Mouse (Mus musculus) naive thymus-derived CD4-positive, alpha-beta T cell, adult 2 months (primary cell): ENCODE data around the gene Fnip2.
"Not testable (repeated sequence)": the region's sequence is repeated elsewhere in the genome, so short reads cannot be mapped to it uniquely, and the experiment has no call there.

ENCODE experiments used
- DNase-seq: peaks from one replicate; pipeline ENCODE4 v3.0.0-alpha.2; 2011; ENCODE audit warnings: low read depth

Gene Fnip2

DNA sequence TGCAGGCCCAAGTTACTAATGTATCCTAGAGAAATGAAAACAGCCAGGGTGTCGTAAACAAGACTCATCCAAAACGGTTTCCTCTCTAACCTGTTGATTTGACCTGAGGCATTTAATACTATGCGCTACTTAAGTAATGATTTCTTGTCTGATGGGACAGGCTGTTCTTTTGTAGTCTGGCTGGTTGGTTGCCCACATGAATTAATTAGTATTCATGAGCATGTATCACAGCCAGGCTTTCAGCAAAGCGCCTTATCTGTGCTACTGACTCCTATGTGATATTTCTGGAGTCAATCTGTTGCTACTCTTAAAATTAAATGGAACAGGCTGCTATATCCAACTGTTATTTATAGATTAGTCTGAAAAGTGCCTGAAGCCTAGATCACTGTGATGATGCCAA, 92.7 kb downstream of the Fnip2 start:
- DNase-seq, result no peak

DNA sequence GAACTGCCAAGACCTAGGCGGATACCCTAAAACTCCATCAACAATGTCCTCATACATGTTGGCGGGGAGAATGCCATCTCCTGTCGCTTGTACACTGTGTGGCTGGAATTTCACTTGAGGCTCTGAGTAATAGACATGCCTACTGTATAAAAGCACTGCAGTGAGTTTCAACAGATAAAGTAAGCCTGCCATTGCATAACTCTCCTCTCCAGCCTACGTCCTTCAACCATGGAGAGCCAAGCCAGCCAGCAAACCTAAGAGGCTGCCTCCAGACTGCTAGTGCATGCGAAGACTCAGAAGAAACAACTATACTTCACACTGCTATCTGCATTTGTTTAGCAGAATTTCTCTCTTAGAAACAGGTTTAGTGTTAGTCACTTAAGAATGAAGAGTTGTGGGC, 95.2 kb downstream of the Fnip2 start:
- no peak for DNase-seq

DNA sequence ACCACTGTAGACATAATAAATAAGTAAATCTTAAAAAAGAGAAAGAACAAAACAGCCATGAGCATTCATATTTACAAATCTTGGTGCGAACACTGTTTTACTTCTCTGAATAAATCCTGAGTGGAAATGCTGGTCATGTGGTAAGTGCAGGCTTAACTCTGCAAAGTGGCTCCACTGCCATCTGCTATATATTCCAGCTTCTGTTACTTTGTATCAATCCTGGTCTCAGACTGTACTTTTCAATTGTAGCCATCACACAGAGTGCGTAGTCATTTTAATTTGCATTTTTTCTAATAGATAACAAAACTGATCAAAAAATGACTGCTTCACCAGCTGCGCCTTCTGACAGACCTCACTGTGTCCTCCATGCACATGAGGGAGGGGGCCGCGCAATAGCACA, 98.2 kb downstream of the Fnip2 start:
- no peak for DNase-seq

DNA sequence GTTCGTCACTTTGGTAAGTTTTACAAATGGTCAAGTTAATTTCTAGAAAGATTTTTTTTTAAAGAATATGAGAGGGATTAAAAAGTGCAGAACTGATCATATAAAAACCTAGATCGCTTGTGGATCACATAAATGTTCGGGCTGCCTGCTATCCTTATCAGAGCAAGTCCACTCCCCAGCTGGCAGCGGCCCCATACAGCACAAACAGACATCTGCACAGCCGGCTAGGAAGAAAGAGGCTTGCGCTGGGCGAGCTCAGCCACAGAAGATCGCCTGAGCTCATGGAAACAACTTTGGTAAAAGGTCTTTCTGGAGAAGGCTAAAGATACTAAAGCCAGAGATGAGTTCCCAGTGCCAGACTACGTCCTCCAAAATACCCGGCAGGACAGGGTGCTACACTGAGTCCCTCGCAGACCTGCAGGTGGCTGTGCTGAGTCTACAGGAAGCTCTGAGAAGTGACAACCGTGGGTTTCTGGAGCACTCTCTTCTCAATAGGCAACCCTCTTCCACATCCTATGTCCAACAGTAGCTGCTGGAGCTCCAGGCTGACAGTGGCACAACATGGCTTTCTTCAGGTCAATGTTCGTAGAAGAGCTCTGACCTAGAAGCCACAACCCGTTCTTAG, 108.8 kb downstream of the Fnip2 start:
- DNase-seq, result no peak

DNA sequence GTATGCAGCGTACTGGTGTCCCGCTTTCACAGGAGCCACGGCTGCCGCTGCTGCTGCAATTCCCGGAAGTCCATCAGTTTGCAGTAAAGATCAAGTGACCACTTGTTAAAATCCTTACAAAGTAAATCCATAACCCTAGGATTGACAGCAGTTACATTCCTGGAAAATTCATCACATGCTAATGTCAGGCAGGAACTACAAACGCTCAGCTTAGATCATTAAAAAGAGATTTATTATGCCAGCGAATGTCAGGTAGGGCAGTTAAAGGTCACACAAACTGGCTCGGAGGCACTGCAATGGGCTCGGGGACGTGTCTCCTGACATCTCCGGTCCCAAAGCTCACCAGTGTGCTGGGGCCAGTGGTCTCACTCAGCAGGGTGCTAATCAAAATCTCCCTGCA, 111.8 kb downstream of the Fnip2 start:
- no peak for DNase-seq

DNA sequence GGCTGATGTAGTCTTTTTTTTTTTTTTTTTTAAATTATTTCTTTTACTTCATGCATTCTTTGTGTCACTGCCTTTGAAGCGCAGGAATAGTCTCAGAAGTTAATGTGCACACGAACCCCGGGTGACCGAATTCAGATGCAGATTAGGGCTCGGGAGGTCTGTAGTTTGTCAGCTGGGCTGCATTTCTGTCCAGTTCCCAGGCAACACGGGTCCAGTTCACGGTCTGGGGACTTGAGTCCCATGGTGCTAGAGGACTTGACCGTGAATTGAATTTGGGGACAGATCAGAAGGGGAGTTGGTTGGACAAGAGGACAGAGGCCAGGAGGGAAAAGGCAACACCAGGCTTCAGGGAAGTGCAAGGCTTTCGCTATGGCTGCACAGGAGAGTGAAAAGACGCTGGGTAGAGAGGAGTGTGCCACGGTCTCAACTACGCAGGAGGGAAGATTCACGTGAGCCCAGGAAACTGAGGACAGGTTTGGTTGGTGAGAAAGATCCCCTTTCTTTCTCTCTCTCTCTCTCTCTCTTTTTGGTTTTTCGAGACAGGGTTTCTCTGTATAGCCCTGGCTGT, 114.8 kb downstream of the Fnip2 start:
- DNase-seq, result no peak

DNA sequence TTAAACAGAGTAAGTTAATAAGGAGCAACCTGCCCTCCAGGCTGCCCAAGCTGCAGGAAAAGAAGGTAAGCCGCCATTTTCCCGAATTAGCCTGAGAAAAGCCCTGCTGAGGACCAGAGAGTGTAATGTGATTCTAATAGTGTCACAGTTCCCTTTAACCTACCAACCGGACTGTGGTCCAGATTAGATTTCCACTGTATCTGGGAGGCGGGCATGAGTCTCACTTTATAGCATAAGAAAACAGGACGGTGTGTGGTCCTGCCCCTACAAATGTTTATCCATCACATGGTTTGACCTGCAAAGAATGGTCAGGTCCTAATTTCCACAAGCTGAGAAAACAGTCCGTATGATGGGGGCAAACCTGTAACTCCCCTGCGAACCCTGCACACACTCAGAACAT, 118.2 kb downstream of the Fnip2 start:
- DNase-seq, result no peak

DNA sequence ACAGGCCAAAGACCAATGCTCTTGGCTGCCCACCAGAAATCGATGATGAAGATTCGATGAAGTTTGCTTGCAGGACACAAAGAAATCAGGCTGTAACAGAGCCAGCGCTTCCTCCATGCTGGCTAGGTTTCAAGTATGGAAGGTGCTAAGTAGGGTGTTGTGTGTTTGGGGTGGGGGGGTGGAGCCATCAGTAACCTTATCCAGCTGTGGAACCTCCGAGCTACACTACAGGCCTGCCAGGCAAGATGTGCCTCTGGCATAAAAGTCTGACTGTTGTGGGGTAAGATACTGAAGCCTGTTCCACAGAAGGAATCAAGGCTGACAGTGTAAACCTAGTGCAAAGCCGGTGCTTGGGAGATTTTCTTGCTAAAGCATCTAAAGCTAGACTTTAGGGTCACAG, 119.2 kb downstream of the Fnip2 start:
- DNase-seq, result no peak

DNA sequence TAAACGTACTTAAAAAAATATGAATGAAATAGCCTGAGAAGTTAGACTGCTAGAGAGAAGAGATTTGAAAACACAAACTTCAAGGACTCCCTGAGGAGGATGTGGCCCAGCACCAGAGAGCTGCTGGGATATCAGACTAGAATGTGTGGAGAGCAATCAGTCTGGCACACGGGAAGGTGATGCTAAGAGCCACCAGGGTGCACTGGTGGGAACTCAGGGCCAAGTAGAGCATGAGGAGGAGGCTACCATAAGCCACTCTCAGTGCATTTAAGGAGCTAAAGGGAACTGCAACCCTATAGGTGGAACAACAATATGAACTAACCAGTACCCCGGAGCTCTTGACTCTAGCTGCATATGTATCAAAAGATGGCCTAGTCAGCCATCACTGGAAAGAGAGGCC, 120.9 kb downstream of the Fnip2 start:
- not testable (repeated sequence) for DNase-seq

DNA sequence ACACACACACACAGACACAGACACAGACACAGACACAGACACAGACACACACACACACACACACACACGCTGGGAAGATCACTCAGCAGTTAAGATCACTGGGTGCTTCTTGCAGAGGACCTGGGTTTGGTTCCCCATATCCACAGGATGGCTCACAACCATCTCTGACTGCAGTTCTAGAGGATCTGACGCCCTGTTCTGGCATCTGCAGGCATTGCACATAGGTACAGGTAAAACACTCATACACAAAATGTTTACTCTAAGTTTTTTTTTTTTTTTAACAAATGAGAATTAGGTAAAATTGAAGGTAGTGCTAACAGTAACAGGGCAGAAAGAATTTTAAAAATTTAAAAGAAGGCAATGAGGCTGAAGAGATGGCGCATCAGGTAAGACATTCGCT, 121.5 kb downstream of the Fnip2 start:
- DNase-seq, result no peak

DNA sequence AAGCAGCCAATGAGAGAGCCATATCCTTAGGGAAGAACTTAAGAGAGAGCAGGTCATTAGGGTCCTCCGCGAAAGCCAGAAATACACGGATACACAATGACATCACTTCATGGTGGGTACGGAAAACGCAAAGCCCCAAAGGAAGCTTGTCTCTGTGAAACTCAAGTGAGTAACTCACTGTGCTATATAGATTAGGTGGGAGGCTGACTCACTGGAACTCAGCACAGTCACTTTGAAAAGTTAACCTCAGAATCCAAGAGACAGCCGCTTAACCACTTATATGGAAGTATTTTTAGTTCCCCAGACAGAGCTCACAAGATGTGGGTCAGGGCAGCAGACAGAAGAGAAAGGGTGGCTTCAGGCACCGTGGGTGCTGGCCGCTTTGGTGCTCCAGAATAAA, 122.6 kb downstream of the Fnip2 start:
- no peak for DNase-seq

DNA sequence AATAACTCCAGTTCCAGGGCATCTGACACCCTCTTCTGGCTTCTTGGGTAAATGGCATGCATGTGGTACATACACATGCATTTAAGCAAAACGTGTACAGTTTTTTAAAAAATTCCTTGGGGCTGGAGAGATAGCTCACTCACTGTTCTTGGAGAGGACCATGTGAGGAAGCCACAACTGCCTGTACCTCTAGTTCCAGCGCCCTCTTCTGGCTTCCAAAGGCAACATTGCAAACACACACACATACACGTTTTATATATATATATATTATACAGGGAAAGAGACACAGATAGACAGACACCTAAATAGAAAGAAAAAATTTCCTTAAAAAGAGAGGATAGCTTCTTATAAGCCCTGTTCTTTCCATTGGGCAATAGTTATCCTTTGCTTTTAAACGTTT, 123.7 kb downstream of the Fnip2 start:
- no peak for DNase-seq

DNA sequence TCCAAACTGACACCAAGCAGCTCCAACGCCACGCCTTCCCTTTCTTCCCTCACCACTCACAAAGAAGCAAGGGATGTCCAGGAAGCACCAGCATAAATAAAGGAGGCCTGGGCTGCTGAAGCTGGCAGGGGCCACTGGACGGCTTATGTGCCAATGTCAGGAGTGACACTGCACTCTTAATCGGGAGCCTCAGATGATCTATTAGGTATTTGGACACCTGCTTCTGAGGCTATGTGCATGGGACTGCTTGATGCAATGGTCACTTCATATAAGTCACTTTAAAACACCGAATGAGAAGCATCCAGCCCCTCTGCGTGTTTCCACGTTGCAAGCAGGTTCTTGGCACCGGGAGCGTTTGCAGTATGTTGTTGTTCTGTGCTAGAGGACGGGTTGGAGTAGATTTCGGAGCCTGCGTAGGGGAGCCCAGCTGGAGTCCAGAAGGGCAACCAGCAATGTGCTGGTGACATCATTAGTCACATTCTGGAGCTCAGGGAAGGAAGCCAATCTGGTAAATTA, 126.6 kb downstream of the Fnip2 start:
- DNase-seq, result no peak

DNA sequence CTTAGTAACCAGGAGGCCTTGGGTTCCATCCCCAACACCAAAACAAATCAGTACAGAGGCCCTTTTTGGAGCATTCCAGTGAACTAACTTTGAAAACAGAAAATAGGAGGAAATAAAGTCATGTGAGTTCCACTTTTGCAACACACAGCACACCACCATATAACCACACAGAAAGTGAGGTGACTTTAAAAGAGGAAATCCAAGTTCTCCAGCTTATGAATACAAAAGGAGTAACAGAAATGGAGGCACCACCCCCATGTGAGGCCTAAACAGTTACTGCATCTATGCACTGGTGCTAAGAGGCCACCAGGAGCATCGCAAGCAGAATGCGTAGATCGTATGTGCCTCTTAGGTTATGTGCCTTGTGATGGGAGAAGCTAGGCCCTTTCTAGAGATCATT, 129.3 kb downstream of the Fnip2 start:
- DNase-seq, result no peak

DNA sequence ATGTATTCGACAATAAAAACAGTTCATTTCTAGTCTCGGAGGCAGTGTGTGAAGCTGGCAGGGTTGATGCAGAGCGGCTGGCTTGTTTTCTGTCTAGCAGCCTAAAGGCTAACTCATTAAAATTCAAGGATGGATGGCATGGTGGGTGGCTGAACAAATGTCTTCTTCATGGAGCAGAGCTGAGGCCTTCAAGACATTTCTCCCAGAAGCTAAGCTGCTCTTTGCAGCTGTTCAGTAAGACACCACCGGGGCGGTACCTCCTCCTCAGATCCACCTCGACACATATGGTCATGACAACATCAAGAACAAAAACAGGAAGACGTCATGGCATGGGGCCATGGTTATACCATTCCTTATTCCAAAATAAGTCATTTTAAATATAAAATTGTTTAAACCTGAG, 131.4 kb downstream of the Fnip2 start:
- no peak for DNase-seq

DNA sequence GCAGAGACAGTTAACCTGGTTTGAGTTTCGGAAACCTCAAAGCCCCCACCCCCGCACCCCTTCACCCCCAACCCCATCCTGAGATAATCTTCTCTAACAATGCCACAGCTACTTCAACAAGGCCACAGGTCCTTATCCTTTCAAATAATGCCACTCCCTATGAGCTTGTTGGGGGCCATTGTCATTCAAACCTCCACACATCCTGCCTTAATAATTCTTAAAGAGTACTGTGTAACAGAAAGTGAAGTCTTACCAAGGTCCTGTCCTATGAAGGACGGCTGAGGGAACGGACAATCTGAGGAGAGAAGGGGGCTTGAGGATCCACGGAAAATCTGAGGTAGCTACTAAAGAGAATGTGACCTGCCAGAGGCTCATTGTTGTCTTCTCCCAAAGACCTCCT, 132.6 kb downstream of the Fnip2 start:
- DNase-seq, result no peak

DNA sequence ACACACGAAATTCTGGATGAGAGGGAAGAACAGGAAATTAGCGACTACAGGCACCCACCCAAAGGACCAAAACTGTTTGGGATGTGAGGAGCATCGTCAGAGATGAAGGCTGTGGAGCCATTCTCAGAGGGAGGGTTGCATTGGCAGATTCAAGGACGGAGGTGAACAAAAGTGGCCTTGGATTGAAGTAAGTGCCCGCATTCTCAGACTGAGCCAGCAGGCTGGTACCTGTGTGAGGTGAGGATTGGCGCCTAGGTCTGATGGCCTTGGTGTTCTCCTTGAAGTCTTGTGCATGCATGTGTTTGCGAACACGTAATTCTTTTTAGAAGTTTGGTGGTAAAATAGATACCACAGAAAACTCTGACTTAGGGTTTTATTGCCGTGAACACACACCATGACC, 133.2 kb downstream of the Fnip2 start:
- no peak for DNase-seq

DNA sequence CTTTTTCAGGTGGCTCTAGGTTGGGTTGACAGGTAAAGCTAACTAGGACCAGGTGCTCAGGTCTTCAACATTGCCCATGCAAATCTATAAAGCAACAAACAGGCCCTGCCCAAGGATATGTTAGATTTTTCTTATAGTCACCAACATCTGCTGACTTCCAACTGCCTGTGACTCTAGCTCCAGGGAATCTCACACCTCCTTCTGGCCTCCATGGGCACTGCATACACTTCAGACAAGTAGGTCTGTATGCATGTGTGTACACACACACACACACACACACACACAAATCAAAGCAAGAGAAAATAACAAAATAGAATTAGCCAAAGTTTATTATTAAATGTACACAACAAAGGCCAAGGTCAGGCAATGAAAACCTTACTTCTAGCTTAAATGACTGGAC, 134.0 kb downstream of the Fnip2 start:
- DNase-seq, result no peak

DNA sequence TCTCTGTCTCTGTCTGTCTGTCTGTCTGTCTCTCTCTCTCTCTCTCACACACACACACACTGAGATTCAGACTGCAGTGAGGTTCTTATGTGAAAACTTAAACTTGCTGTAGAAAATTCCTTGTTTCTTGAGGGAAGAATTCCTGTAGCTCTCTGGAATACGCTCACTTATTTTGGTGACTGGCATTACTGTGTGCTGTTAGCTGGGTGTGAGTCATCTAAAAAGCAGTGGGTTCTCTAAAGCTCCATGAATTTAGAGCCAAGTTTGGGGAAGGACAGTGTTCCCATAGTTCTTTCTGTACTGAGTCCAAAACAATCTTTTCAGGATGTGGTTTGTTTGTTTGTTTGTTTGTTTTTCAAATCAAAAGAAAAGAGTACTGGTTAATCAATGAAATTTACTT, 142.2 kb downstream of the Fnip2 start:
- DNase-seq, result no peak

DNA sequence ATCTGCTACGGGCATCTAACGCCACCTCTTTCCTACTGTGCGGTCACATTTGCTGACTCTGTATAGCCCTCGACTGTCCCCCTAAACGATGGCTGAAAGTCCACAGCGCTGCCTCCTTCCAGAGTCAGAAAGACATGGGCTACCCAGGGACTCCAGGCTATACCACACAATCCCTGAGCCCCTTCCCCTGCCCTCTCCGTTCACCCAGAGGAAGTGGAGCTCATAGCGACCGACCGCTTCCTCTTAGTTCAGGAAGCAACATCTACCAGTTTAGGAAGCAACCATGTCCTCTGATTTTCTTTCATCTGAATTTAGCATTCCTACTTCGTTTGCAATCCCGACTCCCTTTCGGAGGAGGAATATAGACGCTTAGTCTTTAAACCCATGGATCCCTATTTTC, 148.7 kb downstream of the Fnip2 start:
- DNase-seq, result no peak

DNA sequence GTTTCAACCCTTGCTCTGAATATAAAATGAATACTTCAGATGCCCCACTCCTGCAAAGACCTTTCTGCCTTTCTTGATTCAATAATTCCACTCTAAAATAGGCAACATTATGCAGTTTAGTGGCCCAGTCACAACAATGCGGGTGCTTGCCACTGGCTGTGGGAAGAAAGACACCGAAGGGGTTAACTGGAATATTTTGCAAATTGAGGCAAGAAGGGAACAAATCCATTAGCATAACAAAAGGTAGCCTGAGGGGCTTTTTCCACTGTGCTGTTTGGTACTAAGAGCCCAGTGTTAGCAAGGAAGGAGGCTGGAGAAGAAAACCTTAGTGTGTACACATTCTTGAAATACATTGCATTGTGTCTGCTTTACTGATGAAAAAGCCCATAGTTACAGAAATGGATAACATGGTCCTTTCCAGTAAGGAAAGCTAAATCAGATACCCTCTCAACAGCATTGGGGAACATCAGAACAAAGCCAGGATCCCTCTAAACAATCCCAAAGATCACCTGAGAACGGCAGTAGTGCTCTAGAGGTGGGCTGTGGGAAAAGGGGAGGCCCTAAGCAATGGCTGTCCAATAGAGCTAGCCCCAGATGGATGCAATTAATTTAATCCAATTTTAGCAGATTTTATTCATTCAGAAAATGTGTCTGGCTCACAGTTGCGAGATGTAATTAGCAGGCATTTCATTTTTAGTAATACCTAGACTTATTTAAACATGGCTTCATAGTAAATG, 150.5 kb downstream of the Fnip2 start:
- DNase-seq, result no peak

DNA sequence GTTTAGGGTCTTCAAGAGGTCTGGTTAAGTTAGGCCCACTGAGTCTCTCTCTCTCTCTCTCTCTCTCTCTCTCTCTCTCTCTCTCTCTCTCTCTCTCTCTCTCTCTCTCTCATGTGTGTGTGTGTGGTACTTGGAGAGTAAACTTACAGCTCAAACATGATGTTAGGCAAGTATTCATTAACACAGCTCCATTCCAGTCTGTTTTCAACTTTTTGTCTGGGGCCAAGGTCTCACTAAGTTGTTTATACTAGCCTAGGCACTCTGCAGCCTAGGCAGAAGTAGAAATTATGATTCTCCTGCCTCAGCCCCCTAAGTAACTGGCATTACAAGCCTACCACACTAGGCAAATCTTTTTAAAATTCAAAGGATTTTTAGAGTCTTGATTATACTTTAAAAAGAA, 151.7 kb downstream of the Fnip2 start:
- no peak for DNase-seq

DNA sequence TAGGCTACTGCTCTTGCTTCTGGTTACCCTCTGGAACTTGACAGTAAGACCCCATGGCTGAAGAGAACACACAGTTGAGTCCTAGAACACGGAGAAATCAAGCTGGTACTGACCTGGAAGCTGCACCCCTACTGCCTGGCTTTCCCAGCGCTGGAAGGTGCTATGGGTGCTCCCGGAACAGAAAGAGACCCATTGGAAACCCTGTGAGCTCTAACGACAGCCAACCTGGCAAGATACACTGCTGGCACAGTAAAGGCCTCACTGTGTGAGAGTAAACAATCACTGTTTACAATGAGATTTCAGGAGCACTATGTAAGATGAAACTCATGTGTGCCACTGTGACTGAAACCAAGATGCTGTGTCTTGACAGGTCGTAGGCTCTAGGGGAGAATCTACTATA, 152.5 kb downstream of the Fnip2 start:
- DNase-seq, result no peak

DNA sequence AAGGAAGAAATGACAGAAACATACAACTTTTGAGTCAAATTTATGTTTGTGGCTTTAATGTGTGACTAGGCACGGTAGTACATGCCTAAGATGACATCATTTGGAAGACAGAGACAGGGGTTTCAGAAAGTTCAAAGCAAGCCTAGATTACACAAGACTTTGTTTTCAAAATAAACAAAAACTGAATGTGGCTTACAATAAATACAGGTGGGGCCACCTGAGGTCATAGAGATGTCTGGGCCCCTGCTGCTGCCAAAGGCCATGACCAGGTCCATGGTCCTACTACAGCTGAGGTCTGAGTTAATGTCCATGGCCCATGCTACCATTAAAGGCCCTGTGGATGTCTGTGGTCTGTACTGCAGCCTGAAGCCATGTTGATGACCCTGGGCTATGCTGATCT, 154.1 kb downstream of the Fnip2 start:
- no peak for DNase-seq
